Mouse (Mus musculus) NIH3T3 (cell line): ENCODE results near the gene Gm11938.

Experiments
- DNase-seq: peaks from one replicate; pipeline ENCODE4 v3.0.0-alpha.2; 2012; ENCODE audit warnings: low read depth

The Gm11938 gene

DNA sequence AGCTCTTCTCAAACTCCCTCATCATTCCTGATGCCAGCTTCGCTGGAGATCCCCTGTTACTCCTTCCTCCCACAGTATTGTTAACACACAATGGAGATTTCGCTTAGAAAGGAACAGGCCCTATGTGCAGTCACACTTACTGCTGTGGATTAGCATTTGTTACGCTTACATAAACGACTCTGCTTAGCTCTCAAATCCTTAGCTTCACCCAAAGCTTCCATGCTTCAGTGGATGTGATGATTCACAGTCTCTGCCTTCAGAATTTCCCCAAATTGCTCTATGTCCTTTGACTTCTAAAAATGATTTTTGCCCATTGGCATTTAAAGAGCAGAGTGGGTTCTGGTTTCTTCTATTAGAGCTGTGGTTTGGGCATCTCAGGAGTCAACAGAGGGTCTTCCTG is 29.9 kb downstream of the Gm11938 start:
- DNase-seq = peak; percentile 24

DNA sequence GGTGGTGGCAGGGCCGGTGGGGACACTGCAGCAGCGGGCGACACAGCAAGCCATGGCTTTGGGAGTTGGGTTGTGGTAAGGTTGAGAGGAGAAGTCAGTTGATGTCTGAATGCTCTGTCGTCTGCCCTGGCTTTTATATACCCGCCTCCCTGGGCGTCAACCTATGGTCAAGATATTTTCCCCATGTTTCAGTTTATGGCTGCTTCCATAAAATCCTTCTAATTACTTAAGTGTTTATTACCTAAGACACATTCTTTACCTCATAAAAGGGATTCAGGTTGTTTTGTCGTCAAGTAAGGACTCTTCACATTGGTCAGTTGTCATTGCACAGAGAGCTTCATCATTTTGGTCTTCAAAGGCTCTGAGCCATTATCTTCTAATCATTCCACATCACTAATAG is 36.6 kb downstream of the Gm11938 start, which contains the start of gene Krtap3-1:
Gene Krtap3-1 (minus strand): TSS at position 101 of the 400 bp plus-strand sequence.
- DNase-seq = no peak

DNA sequence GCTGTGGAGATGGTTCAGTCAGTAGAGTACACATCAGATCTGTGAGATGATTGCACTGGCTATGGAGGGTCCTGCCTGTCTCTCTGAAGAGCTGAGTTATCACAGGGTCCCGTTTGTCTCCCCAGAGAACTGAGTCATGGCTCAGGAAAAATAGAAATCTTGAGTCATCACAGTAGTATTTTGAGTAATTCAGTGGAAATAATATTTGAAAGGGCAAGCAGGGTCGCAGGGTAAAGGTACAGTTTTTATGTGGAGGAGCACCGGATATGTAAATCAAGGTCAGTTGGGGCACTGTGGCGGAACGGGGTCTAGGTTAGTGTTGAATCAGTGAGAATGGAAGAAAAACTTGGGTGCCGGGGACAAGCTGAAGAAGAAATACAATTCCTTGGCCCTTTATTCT is 40.5 kb downstream of the Gm11938 start:
- DNase-seq = no peak

- no peak for DNase-seq
These were observed 43.7 kb downstream of the Gm11938 start, which contains the start of gene Gm11939 for GRCm38 (mm10) chr11:99559366-99559765. Gene Gm11939 (minus strand): TSS chr11:99559466.

- no peak for DNase-seq
These were observed 44.9 kb downstream of the Gm11938 start for GRCm38 (mm10) chr11:99557976-99558745.

DNA sequence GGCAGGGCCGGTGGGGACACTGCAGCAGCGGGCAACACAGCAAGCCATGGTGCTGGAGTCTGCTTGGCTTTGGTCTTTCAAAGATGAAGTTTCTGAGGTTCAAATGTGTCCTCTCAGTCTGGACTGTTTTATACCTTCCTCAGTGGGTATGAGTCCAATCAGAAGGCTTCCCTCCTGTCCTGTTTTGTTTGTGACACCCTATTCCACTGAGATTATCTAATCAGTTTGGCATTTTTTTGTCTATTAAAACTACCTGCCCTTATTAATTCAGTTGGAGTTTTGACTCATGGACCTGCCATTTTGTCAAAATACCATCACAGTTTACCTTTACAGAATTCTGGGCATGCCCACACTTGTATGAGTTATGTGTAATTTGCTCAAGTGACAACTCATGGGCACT is 46.4 kb downstream of the Gm11938 start, which contains the start of gene Krtap3-2:
Gene Krtap3-2 (minus strand): TSS at position 101 of the 400 bp plus-strand sequence.
- DNase-seq = no peak

GRCm38 (mm10) chr11:99556195-99556594 is 46.9 kb downstream of the Gm11938 start:
- no peak for DNase-seq
